Mouse (Mus musculus) ovary, postnatal 14 days (tissue): ENCODE measurements around the gene Strn4.

Experiments used
- DNase-seq: peaks from one replicate; pipeline ENCODE4 v3.0.0; 2022; ENCODE audit warnings: low spot score

Gene Strn4

DNA sequence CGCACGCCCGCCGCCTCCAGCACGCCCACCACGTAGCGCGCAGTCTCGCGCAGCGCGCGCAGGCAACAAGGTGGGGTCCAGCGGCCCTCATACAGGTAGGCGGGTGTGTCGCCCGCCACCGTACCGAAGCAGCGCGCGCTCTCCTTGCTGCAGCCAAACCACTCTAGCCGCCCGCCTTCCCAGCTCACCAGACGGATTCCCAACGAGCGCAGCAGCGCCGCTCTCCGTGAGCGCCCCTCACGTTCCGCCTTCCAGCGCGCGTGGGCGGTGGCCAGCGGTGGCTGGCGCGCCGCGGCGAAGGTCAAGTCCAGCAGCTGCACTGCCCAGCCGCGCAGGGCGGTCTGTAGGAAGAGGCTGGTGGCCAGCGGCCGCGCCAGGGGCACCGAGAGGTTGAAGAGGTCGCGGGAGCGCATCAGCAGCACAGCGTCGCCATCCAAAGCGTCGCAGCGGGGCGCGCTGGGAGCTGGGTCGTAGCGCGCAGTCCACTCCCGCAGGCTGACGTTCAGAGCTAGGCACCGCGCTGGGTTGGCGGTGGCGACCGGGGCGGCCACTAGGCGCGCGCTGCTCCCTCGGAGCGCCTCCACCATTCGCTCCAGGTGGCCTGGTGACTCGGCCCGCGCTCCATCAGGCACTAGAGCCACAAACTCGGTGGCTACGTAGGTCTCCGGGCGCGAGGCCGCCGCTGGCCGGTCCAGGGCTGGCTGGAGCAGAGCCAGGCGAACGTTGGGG, 4.6 kb upstream of the Strn4 start:
- DNase-seq, result peak; percentile 18

DNA sequence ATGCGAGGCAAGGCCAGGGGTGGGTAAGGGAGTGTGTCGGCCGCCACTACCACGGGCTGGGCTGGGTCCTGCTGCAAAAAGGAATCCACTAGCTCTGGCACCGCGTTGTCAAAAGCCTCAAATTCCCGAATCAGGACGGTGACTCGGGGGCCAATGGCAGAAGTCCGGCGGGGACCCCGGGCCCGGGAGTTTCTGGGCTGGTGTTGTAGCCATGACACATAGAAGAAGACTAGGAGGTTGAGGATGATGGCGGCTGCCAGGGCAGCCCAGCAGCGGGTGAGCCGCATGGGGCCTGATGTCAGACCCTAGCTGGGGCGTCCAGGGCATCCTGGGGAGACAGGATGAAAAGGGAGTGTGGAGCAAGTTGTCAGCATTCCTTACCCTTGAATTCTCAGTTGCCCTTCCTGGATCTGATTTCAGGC, 4.0 kb upstream of the Strn4 start:
- no peak for DNase-seq

DNA sequence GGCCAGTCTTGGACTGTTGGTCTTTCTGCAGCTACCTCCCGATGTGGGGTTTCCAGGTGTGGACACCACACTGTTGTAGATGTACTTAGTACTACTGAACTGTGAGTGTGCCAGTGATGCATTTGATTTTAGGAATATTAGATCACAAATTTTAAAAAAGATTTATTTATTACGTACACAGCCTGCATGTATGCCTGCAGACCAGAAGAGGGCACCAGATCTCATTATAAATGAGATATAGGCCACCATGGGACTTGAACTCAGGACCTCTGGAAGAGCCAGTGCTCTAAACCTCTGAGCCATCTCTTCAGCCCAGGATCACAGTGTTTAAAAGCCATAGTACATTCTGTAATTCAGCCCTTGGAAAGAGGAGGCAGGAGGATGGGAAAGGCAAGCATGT, 3.2 kb upstream of the Strn4 start:
- no peak for DNase-seq

DNA sequence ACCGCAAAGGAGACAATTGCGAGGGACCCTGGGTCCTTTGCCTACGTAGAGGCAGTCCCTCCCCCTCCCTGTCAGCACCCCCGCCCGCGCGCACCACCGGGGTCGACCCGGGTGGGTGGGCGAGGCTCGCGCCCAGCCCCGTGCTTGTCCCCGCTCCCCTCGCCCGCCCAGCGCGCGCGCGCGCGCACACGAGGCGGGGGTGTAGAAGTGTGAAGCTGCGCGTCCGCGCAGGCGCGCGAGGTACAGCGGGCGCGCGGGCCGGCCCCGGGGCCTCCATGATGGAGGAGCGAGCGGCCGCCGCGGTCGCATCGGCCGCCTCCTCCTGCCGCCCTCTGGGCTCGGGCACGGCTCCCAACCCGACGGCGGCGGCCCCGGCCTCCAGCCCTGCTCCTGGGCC, 387 bp downstream of the Strn4 start:
- peak; percentile 68 for DNase-seq

GRCm38 (mm10) chr7:16816475-16817122, 910 bp downstream of the Strn4 start, which contains the start of gene Fkrp:
Gene Fkrp, minus strand, starts transcription at chr7:16816732.
- peak; percentile 48 for DNase-seq

GRCm38 (mm10) chr7:16817693-16818092, 2.0 kb downstream of the Strn4 start:
- no peak for DNase-seq

- no peak for DNase-seq
Measured at GRCm38 (mm10) chr7:16819794-16820193, 4.1 kb downstream of the Strn4 start.

DNA sequence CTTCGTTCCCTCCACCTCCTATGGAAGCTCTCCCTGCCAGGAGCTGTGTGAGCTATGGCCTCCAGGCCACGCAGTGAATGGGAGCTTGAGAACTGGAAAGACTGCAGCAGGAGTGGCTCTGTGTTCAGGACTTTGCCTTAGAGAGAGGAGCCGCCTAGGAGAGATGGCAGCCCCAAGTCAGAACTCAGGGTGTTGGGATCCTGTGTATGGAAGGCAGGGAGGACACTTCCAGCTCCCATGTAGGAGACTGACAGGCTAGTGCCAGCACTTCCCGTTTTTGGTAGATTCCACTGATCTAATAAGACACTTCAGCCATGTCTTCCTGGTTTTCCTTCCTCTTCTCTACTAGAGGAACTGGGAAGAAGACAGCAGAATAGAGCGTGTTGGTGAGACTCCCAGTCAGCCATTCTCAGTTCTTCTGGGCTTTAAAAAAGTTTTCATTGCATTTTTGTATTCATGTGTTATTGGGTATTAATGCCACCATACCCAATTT, 4.6 kb downstream of the Strn4 start:
- DNase-seq, result no peak

DNA sequence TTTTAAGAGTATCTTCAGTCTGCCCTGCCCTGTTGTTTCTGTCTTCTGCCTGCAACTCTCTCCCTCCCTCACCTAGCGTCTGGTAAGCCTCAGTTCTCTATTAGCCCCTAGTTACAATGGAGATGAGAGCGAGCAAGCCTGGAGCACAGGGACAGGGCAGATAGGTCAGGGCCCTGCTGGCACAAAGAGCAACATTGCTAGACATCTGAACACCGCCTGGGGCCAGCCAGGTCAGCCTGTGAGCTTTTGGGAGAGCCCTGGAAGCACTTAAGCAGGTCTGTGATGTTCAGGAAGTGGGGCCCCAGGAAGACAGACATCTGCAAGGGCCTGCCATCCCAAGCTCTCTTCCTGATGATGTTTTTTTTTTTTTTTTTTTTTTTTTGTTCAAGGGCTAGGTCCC, 5.4 kb downstream of the Strn4 start:
- DNase-seq, result no peak

DNA sequence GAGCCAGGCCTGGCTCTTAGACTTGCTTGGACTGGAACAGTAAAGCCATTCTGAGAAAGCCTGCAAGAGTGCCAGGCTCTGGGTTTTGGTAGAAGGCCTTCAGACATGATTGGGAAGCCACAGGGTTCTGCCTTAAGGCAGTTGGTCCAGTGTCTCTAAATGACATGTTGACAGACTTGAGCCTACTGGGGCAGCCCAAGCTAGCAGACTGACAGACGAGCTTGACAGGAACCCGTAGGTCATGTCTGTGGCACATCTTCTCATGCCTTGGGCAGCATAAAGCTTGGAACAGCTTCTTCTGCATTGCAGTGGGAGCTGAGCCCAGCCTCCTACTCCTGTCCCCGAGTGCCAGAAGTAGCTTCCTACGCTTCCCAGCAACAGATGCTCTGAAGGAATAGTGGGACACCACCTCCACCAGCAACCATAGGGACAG, 6.0 kb downstream of the Strn4 start:
- no peak for DNase-seq

GRCm38 (mm10) chr7:16823734-16824133, 8.0 kb downstream of the Strn4 start:
- no peak for DNase-seq

DNA sequence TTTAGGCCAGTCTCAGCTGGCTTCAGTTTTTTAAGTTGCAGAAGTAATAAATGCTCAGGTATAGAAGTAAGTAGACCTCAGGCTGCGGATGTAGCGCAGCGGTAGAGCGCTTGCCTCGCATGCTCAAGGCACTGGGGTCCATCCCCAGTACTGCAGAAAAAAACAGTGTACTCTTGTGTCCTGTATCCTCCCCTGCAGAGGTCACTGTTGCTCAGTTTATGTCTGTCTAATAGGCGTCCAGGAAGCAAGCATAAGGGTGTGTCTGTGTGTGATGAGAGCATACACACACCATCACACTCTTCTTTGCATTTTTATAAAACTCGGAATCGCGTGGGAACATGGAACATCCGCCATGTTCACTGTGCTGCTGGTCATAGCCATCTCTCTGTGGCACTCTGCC, 10.1 kb downstream of the Strn4 start:
- no peak for DNase-seq

- DNase-seq, result no peak
Measured at GRCm38 (mm10) chr7:16826571-16826970, 10.9 kb downstream of the Strn4 start.

DNA sequence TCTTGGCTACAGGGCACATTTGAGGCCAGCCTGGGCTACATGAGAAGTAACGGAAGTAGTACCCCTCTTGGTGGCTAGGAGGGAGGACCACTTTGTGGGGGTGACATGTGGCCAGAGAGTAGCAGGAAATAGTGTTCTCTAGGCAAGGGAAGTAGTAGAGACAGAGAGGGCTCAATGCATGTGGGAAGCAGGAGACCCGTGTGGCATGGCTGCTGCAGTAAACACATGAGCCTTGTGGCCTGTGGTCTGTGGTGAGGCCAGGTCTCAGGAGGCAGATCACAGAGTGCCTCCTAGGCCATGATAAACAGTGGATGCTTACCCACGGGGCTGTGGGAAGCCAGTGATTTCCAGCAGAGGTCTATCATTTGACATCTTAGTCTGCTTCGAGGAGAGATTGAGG, 11.6 kb downstream of the Strn4 start:
- no peak for DNase-seq

DNA sequence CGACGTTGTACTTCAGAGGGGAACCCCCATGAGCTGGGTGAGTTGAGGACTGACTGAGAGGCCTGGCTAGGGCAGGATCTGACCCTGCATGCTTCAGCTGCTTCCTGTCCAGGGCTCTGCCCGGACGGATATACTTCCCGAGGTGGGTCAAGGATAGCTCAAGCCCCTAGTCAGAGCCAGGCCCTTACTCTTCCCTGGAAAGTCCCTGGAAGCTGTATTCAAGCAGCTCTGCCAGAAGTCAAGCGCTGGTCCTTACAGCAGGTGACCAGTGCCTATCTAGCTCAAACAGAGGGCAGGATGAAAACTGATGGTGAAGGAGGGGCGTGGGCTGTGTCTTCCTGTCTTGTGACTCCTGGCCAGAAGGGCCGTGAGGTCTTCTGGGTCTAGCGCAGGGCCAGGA, 14.8 kb downstream of the Strn4 start:
- DNase-seq, result no peak

GRCm38 (mm10) chr7:16837916-16838803, 22.5 kb downstream of the Strn4 start:
- no peak for DNase-seq

DNA sequence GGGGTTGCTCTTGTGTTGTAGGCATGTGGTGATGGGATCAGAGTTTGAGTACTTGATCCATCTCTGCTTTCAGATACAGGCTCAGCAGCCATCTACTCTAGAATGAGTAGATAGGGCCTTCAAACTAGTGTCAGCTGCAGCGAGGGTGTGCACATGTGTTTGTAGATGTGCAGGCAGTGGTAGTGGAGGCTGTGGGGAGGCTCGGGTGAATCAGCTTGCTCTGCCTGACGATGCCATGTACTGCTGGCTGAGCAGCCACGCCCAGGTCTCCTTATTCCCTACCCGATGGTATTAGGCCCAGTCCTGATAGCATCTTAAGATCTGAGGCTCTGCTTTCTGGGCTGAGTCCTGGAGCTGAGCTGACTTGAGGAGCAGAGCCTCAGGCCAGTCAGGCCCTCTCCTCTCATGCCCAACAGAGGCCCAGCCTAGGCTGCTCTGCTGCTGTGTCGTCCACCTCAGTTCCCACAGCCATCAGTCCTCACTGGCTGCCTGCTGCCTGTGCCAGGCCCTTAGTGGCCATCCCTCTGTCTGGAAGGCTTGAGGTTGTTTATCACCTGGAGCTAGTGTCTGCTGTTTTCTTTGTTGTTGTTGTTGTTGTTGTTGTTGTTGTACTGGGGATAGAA, 23.2 kb downstream of the Strn4 start:
- no peak for DNase-seq

DNA sequence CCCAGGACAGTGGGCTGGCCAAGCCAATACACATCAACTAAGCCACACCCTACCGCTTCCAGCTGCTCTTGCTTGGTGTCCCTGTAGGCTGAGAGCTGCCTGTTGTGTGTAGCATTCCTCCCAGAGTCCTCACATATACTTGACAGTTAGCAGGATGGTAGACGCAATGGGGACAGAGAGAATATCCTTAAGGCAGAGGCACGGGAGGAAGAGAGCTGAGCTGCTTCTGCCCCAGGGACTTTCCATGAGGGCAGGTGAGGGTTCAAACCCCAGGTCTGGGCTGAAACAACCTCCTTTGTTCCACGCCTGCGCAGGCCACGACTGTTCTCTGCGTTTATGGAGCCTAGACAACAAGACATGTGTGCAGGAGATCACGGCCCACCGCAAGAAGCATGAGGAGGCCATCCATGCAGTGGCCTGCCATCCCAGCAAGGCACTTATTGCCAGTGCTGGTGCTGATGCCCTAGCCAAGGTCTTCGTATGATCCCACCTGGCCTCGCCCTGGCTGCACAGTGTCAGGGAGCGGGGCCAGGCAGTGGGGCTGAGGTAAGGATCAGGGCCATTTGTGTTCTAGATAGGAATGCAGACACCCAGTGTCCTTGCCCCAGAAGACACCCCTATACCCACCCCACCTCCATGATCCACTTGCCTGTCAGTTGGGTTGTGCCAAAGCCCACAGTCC, 23.9 kb downstream of the Strn4 start:
- DNase-seq, result no peak

DNA sequence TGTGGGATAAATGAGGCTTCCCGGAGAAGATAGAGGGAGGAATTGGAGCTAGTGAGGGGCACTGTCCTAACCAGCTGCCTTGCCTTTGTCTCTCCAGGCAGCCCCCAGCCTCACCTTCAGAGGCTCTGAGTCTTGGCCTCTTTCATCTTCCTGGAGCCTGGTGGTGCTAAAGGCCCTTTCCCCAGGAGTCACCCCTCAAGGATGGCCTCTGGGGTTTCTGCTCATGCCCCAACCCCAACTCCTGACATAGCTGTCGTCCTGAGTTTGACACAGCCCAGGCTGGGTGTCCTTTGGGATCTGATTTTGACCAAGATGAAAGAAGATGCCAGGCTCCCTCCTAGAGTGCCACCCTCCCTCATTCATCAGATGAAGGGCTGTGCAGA, 24.4 kb downstream of the Strn4 start:
- DNase-seq, result no peak

DNA sequence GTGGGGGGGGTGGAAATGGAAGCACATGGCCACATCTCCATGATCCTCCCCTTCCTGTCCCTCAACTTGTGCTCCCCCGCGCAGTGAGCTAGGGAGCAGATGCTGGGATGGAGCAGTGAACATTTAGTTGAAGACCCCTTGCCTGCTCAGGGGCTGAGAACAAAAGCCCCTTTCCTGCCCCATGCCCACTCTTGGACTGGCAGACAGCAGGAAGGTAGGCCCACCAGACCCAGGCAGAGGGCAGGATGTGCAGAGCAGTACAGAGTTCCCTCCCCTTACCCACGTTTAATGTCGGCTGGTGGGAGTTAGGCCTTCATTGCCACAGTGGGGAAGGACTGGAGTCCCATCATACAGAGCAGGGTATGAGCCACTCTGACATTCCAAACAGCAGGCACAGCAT, 25.4 kb downstream of the Strn4 start:
- no peak for DNase-seq
